Mouse (Mus musculus): Measurements from ENCODE around the gene Taar6. TPM values are rescaled to one million over a fixed set of nuclear protein-coding genes. Genes with fewer than 3 reads are reported as not detected.

The Taar6 gene
- polyA plus RNA-seq (2012; rRNA removed), result not detected in 2 replicates

GRCm38 (mm10) chr10:23985546-23985945 is at the start of gene Taar6:
Taar6 (minus strand) TSS chr10:23985646.

DNA sequence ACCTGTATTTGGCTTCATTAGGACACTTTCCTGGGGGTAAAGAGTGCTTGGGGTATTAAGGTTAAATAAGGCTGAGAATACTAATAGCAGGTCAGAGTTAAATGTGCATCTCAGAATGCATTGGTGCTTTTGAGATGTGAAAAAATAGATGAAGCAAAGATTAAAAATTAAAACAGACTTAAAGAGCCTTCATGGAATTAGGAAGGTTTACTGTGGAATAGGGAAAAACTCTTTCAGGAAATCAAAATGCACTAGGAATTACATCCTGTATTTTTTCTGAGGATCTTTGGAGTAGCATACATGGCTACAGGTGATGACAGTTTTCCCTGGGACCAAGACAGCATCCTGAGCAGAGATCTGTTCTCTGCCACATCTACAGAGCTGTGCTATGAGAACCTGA is 41.5 kb upstream of the Taar6 start, which contains the start of gene Taar7d:
Taar7d (plus strand) TSS at position 301 of the 400 bp plus-strand sequence.

GRCm38 (mm10) chr10:23999639-24000038 is 14.2 kb upstream of the Taar6 start, which contains the start of gene Taar7b:
Taar7b (plus strand) TSS chr10:23999939.

GRCm38 (mm10) chr10:23993381-23993780 is 7.9 kb upstream of the Taar6 start, which contains the start of gene Taar7a:
Taar7a (minus strand) TSS chr10:23993481.

DNA sequence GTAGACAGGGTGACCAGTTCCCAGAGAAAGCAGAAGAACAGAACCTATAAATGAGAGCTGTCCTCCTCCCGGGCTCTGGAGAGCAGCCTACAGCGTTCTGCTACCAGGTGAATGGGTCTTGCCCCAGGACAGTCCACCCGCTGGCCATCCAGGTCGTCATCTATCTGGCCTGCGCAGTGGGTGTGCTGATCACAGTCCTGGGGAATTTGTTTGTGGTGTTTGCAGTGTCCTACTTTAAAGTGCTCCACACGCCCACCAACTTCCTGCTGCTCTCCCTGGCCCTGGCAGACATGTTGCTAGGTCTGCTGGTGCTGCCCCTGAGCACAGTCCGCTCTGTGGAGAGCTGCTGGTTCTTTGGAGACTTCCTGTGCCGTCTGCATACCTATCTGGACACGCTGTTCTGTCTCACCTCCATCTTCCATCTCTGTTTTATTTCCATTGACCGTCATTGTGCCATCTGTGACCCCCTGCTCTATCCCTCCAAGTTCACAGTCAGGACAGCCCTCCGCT is 14.7 kb downstream of the Taar6 start, which contains the start of gene Taar5:
Taar5 (plus strand) TSS at position 51 of the 510 bp plus-strand sequence.

GRCm38 (mm10) chr10:23960444-23960915 is 25.0 kb downstream of the Taar6 start, which contains the start of gene Taar4:
Taar4 (plus strand) TSS chr10:23960494.

GRCm38 (mm10) chr10:23949508-23950005 is 35.9 kb downstream of the Taar6 start, which contains the start of gene Taar3:
Taar3 (plus strand) TSS chr10:23949558.

GRCm38 (mm10) chr10:23938312-23938711 is 47.1 kb downstream of the Taar6 start, which contains the start of gene Taar2:
Taar2 (plus strand) TSS chr10:23938572.

Other genes with a start within 250 kb of the Taar6 start
- 3,495 and 3,764 TPM in 2 replicates for gene Rps12, start 198.4 kb downstream of the Taar6 start, polyA plus RNA-seq (2012; rRNA removed)
- gene Slc18b1, start 188.7 kb downstream of the Taar6 start, polyA plus RNA-seq (2012; rRNA removed), result 26.0 and 26.3 TPM in 2 replicates
- gene Vnn3, start 134.2 kb downstream of the Taar6 start, polyA plus RNA-seq (2012; rRNA removed), result 0.05 TPM in 1 of 2 replicates, not detected in the other
- 0.17 and 0.50 TPM in 2 replicates for gene Vnn1, start 91.0 kb downstream of the Taar6 start, polyA plus RNA-seq (2012; rRNA removed)
- gene Taar1, start 65.3 kb downstream of the Taar6 start, polyA plus RNA-seq (2012; rRNA removed), result not detected in 2 replicates
- not detected in 2 replicates for gene Taar2, start 47.1 kb downstream of the Taar6 start, polyA plus RNA-seq (2012; rRNA removed)
- gene Taar3, start 36.1 kb downstream of the Taar6 start, polyA plus RNA-seq (2012; rRNA removed), result not detected in 2 replicates
- gene Taar4, start 25.2 kb downstream of the Taar6 start, polyA plus RNA-seq (2012; rRNA removed), result not detected in 2 replicates
- gene Taar5, start 14.9 kb downstream of the Taar6 start, polyA plus RNA-seq (2012; rRNA removed), result 0.18 and 0.93 TPM in 2 replicates
- not detected in 2 replicates for gene Taar7a, start 7.8 kb upstream of the Taar6 start, polyA plus RNA-seq (2012; rRNA removed)
- not detected in 2 replicates for gene Taar7b, start 14.3 kb upstream of the Taar6 start, polyA plus RNA-seq (2012; rRNA removed)
- not detected in 2 replicates for gene Taar7d, start 41.6 kb upstream of the Taar6 start, polyA plus RNA-seq (2012; rRNA removed)
- not detected in 2 replicates for gene Taar7e, start 52.0 kb upstream of the Taar6 start, polyA plus RNA-seq (2012; rRNA removed)
- not detected in 2 replicates for gene Taar7f, start 63.9 kb upstream of the Taar6 start, polyA plus RNA-seq (2012; rRNA removed)
- not detected in 2 replicates for gene Taar8a, start 90.9 kb upstream of the Taar6 start, polyA plus RNA-seq (2012; rRNA removed)
- gene Taar8b, start 106.6 kb upstream of the Taar6 start, polyA plus RNA-seq (2012; rRNA removed), result not detected in 2 replicates
- not detected in 2 replicates for gene Taar8c, start 116.3 kb upstream of the Taar6 start, polyA plus RNA-seq (2012; rRNA removed)
- not detected in 2 replicates for gene Taar9, start 123.9 kb upstream of the Taar6 start, polyA plus RNA-seq (2012; rRNA removed)
- gene Stx7, start 163.7 kb upstream of the Taar6 start, polyA plus RNA-seq (2012; rRNA removed), result 160 and 189 TPM in 2 replicates
- gene Moxd1, start 237.9 kb upstream of the Taar6 start, polyA plus RNA-seq (2012; rRNA removed), result 3.6 and 11.7 TPM in 2 replicates